Mouse (Mus musculus) thymus, postnatal 0 days (tissue): ENCODE data around the gene Nlrx1. TPM values are rescaled to one million over a fixed set of nuclear protein-coding genes. Genes with fewer than 3 reads are reported as not detected.
A peak's percentile ranks its signal among the peaks of the same experiment; 100 is the strongest.

Experiments used
- DNase-seq: peaks from one replicate; pipeline ENCODE4 v3.0.0-alpha.2; 2015; ENCODE audit warnings: low spot score
- polyA plus RNA-seq: library from polyadenylated mRNA; unstranded; fragments of >200 nt; fragmentation: Nextera tagmentation; extraction: Ambion mirVana; gene quantifications from 2 replicates; pipeline ENCODE4 v1.2.1, GENCODE M21; 2015

Gene Nlrx1
- polyA plus RNA-seq, 1 experiment from 2014 or later, result 5.9 TPM

DNA sequence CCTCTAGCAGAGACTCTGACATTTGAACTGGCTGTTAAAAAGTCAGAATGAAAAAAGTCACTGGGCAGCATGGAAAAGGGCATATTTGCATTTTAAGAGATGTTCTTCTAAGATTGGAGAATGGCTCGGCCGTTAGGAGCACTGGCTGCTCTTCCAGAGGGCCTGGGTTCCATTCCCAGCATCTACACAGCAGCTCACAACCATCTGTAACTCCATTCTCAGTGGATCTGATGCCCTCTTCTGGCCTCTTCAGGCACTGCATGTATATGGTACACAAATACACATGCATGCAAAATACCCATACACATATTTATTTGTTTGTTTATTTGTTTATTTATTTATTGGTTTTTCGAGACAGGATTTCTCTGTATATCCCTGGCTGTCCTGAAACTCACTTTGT, 678 bp upstream of the Nlrx1 start:
- peak; percentile 46 for DNase-seq

GRCm38 (mm10) chr9:44268027-44268360, 405 bp downstream of the Nlrx1 start:
- DNase-seq, result peak; percentile 83

- no peak for DNase-seq
These were observed 926 bp downstream of the Nlrx1 start for GRCm38 (mm10) chr9:44267319-44268026.

- no peak for DNase-seq
These were observed 1.7 kb downstream of the Nlrx1 start for GRCm38 (mm10) chr9:44266478-44267226.

DNA sequence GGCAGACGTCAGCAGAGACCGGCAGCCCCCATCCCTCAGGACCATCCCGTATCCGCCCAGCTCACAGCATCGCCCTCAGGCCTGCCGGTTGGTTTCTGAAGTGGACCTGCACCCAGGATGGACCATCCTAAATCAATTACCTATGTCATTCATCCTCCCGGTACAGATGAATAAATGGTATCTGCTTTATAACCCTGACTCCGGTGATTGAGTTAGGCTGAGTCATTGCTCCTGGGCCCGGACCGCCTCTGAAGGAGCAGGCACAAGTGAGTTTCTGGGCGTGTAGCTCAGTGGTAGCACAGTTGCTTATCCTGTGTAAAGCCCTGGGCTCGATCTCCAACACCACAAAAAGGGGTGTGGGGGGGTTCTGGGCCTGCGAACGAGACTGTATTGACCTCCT, 7.0 kb downstream of the Nlrx1 start:
- no peak for DNase-seq

DNA sequence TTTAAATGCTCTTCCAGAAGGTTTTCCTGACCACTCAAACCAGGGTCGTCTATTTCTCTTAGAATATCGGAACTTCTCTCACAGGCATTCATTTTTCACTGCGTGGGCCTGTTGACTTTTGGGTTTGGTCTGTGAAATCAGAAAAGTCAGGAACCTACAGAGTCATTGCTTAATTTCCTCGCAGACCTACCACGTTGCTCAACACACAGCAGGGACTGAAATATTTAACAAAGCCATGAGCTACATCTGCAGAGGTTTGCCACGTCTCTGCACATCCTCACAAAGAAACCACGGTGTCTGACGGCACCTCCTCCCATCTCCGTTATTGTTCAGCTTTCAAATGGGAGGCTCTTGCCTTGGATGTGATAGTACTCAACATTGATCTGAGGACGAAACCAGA, 9.4 kb downstream of the Nlrx1 start:
- no peak for DNase-seq

- DNase-seq, result no peak
These were observed 12.2 kb downstream of the Nlrx1 start for GRCm38 (mm10) chr9:44256213-44256612.

DNA sequence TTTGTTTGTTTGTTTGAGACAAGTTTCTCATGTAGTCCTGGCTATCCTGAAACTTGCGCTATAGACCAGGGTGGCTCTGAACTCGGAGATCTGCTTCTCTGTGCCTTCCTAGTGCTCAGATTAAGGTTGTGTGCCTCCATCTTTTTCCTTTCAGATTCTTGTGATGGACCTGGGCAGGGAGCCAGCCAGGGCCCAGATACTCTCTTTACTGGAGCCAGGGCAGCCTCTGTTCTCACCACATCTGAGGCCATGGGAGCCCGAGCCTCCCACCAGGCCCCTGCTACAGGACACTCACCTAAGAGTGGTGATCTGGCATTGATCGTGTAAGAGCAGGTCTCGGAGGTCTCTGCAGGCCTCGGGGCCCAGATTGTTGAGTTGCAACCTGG, 13.3 kb downstream of the Nlrx1 start:
- DNase-seq, result no peak

- DNase-seq, result no peak
These were observed 13.8 kb downstream of the Nlrx1 start for GRCm38 (mm10) chr9:44254508-44255135.

GRCm38 (mm10) chr9:44253441-44253840, 15.0 kb downstream of the Nlrx1 start:
- DNase-seq, result no peak

DNA sequence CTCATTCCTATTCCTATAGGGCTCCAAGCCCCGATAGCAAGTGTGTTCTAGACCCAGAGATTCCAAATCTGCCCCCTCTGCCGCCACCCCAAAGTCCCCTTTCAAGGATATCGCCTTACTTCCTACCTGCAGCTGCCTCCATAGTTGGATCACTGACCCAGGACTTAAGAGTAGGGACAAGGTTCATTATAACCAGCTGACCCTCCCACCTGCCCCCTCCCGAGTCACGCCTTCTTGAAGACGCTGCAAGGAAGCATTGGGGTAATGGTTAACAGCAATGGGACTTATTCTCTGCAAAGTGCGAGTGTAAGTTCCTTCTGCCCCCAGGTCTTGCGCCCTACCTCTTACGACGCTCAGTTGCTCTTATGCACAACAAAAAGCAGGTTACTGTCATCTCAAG, 17.1 kb downstream of the Nlrx1 start, which contains the start of gene Pdzd3:
Pdzd3 (minus strand) TSS at position 158 of the 400 bp plus-strand sequence.
- no peak for DNase-seq

DNA sequence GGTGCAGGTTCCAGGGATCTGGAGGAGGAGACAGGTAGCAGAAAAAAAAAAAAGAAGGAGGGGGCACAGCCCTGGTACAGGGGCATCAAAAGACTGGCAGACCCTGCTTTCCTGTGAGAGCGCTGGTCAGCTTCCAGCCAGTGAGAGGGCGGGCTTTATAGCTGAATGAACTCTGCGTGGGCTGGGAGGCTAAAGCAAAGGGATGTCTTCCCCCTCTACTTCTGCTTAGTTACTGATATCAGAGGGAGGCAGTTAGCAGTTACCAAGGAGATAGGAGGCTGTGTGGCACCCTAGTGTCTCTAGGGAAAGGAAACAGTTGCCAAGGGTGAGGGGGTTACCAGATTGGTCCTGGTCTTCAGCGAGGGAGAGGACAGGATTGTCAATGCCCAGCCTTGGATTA, 18.0 kb downstream of the Nlrx1 start:
- DNase-seq, result no peak

DNA sequence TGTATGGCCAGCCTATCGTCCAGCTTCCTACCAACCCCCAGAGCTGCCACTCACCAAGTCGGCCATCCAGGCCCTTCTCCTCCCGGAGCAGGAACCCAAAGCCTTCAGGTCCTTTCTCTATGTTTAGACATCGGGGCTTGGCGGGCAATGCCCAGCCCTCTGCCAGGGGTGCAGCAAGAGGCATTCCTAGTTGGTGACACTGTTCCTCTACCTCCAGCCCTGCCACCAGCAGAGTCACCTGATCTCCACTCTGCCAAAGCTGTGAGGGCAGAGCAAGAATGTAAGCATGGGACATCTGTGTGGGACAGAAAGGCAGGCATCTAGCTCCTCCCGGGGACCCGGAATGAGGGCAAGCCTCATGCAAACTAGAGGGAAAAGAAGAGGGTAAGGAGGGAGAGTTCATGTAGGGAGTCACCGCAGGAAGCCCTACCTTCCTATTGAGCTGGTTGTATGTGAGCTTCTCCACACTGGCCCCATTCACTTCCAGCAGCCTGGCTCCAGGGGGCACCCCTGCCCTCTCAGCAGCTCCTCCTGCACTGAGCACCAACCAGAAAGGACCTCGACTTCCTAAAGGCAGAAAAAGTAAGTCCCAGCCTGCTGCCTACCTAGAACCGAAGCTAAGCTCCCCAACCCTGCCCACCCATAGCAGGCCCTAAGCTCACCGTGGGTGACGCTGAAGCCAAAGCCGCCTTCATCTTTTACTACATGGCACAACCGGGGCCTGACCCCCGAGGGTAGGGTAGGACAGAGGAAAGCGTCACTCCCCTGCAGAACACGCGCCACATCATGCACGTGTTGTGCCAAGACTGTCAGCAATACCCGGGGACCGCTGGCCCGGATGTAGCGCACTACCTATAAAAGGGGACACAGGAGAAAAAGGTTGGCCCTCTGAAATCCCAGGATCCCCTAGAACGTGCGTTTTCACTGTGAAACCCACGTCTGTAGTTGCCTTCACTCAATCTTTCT, 18.9 kb downstream of the Nlrx1 start:
- DNase-seq, result peak; percentile 81

GRCm38 (mm10) chr9:44247907-44248306, 20.5 kb downstream of the Nlrx1 start:
- DNase-seq, result no peak

GRCm38 (mm10) chr9:44243621-44244020, 24.8 kb downstream of the Nlrx1 start:
- DNase-seq, result no peak

- no peak for DNase-seq
These were observed 27.0 kb downstream of the Nlrx1 start for GRCm38 (mm10) chr9:44241418-44241817.

DNA sequence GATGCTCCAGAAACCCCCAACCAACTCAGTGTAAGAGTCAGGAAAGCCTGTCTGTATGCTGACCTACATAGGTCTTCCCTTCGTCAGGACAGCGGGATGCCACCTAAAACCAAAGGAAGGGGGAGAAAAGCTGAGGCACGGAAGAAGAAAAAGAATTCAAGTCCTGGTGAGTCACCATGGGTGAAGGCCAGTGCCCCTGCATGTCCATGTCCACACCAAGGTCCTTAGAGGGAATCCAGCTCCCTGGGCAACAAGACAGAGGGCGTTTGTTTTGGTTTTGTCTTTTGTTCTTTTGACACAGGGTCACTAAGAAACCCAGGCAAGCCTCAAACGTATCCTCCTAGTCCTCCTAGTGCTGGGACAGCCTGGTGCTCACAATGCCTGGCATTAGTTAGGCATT, 27.5 kb downstream of the Nlrx1 start:
- no peak for DNase-seq

GRCm38 (mm10) chr9:44240399-44240798, 28.0 kb downstream of the Nlrx1 start, which contains the start of gene Ccdc153:
Ccdc153 (plus strand) TSS chr9:44240676.
- no peak for DNase-seq

GRCm38 (mm10) chr9:44239447-44239846, 29.0 kb downstream of the Nlrx1 start:
- DNase-seq, result peak; percentile 76

- DNase-seq, result peak; percentile 92
These were observed 29.8 kb downstream of the Nlrx1 start for GRCm38 (mm10) chr9:44238501-44239190.

DNA sequence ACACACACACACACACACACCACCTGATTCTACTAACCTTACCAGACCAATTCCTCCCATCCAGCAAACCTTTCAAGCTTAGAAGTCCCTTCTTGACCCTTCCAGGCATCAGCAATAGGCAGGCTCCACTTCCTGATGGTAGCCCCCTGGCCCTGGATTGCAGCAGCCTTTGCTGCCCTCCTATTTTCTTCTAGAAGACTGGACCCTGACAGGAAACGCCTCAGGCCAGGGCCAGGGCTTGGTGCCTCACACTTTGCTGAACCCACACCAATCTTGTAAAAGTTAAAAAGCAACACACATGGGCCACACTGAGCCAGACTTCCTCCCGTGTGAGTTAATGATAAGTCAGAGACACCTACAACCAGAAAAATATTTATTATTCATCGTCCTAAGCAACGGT, 31.3 kb downstream of the Nlrx1 start:
- no peak for DNase-seq
